ENCODE assay signal across 15 mouse cellular contexts in the genomic region with DNA sequence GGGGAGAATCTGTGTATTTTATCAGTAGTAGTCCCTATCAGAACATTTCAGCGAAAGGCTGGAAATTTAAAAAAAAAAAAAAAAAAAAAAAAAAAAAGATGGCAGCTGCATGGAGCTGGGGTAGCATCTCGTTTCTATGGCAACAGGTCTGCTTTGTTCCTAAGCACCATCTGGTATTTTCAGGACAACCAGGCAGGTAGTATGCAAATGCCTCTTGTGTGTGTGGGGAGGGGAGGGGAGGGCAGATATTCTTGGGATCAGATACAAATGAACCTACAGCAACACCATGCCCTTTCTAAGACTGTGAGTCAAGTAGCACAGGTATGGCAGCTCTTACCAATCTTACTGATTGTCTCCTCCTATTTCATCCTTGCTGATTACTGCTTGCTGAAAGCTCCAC. TPM values are rescaled to one million over a fixed set of nuclear protein-coding genes. Genes with fewer than 3 reads are reported as not detected.
DNase-seq lines count a peak whose midpoint lies in the region; ATAC-seq and TF ChIP-seq lines count a peak whose summit lies in the region.
"Had no signal": no experiment of that assay in that cellular context is flagged by ENCODE, and none has a peak within 500 bp of the region (broad histone marks: within the 10 kb centered on the region; RNA-seq: fewer than 3 reads in every experiment).

No protein-coding gene starts in this region.

- peak; percentile 13 to 68 for DNase-seq in layer of hippocampus, adult 18-20 months (ENCODE audit: low spot score in 2 of 2)
- DNase-seq in layer of hippocampus, postnatal 25 days (ENCODE audit: extremely low spot score in 1 of 2, low spot score in 1 of 2): no peak
- peak; percentile 32 for DNase-seq in embryonic facial prominence, embryonic 14.5 days (ENCODE audit: low spot score)
- DNase-seq in hindbrain, postnatal 0 days (ENCODE audit: low spot score): peak; percentile 75
- DNase-seq in retina, postnatal 1 day: peak; percentile 36
- DNase-seq in thymus, postnatal 10 days (ENCODE audit: low spot score in 2 of 2): no peak
- no peak for DNase-seq in thymus, adult 18-20 months
- DNase-seq: adrenal gland, postnatal 14 days; kidney, postnatal 10 days had no signal

- H3K36me3 ChIP-seq in embryonic facial prominence, embryonic 14.5 days (ENCODE audit: control insufficient read depth, insufficient read depth, low read length): no peaks in the 10 kb centered on the region
- H3K36me3 ChIP-seq in hindbrain, postnatal 0 days (ENCODE audit: insufficient read depth, low read length): no peaks in the 10 kb centered on the region
- H3K36me3 ChIP-seq: heart, embryonic 15.5 days; liver, embryonic 12.5 days; stomach, embryonic 15.5 days had no signal

- H3K27me3 ChIP-seq in embryonic facial prominence, embryonic 14.5 days (replicated peaks; ENCODE audit: control insufficient read depth, insufficient read depth, low read length): no peaks in the 10 kb centered on the region
- no peaks in the 10 kb centered on the region for H3K27me3 ChIP-seq in hindbrain, postnatal 0 days (ENCODE audit: insufficient read depth, low read length)
- H3K27me3 ChIP-seq: heart, embryonic 15.5 days; liver, embryonic 12.5 days; stomach, embryonic 15.5 days had no signal

- no peak overlapping the region for H3K9ac ChIP-seq in embryonic facial prominence, embryonic 14.5 days (ENCODE audit: low read depth, low read length)
- H3K9ac ChIP-seq in hindbrain, postnatal 0 days (replicated peaks; ENCODE audit: low read length): no peak overlapping the region
- H3K9ac ChIP-seq: heart, embryonic 15.5 days; liver, embryonic 12.5 days; stomach, embryonic 15.5 days had no signal

- H3K27ac ChIP-seq in embryonic facial prominence, embryonic 14.5 days (replicated peaks; ENCODE audit: low read depth, low read length): no peak overlapping the region
- H3K27ac ChIP-seq in hindbrain, postnatal 0 days: no peak overlapping the region
- H3K27ac ChIP-seq: heart, embryonic 15.5 days; liver, embryonic 12.5 days; stomach, embryonic 15.5 days had no signal

- TF ChIP-seq CTCF in hindbrain, postnatal 0 days (IDR thresholded peaks at IDR 0.05; ENCODE audit: low read depth): no peak

- H3K4me2 ChIP-seq in embryonic facial prominence, embryonic 14.5 days (ENCODE audit: low read depth, low read length): no peak overlapping the region
- no peak overlapping the region for H3K4me2 ChIP-seq in hindbrain, postnatal 0 days (ENCODE audit: low read depth, low read length)
- H3K4me2 ChIP-seq: heart, embryonic 15.5 days; liver, embryonic 12.5 days; stomach, embryonic 15.5 days had no signal

- no peak overlapping the region for H3K4me3 ChIP-seq in embryonic facial prominence, embryonic 14.5 days (ENCODE audit: low read depth, low read length)
- no peak overlapping the region for H3K4me3 ChIP-seq in hindbrain, postnatal 0 days (ENCODE audit: low read length)
- H3K4me3 ChIP-seq: heart, embryonic 15.5 days; liver, embryonic 12.5 days; stomach, embryonic 15.5 days had no signal

- H3K9me3 ChIP-seq in embryonic facial prominence, embryonic 14.5 days (ENCODE audit: control insufficient read depth, low read length): no peaks in the 10 kb centered on the region
- no peaks in the 10 kb centered on the region for H3K9me3 ChIP-seq in hindbrain, postnatal 0 days (ENCODE audit: low read length)
- H3K9me3 ChIP-seq: heart, embryonic 15.5 days; liver, embryonic 12.5 days; stomach, embryonic 15.5 days had no signal

- H3K4me1 ChIP-seq in embryonic facial prominence, embryonic 14.5 days (ENCODE audit: control insufficient read depth, insufficient read depth, low read length): no peaks in the 10 kb centered on the region
- 0 out of 2 replicates have a peak, but pooled peaks cover 4% of the 10 kb centered on the region for H3K4me1 ChIP-seq in hindbrain, postnatal 0 days (ENCODE audit: insufficient read depth, low read length)
- H3K4me1 ChIP-seq: liver, embryonic 12.5 days; stomach, embryonic 15.5 days had no signal

- 80% methylated on average over 2 of the region's 2 CpGs for WGBS in embryonic facial prominence, embryonic 14.5 days
- WGBS in hindbrain, postnatal 0 days: 67% methylated on average over 2 of the region's 2 CpGs

- ATAC-seq in embryonic facial prominence, embryonic 14.5 days (ENCODE audit: low read depth): no peak
- ATAC-seq in hindbrain, postnatal 0 days: 0 out of 2 replicates have a peak, but pooled peaks have one; percentile 4
- ATAC-seq: inflammation-experienced regulatory T-cells, adult 6 months; liver, embryonic 12.5 days had no signal

RNA-seq across cellular contexts. Expression of gene Ccdc172, which starts 11.7 kb away (rescaled TPM):
- not detected for total RNA-seq in layer of hippocampus, adult 18-20 months (2021)
- total RNA-seq in layer of hippocampus, postnatal 25 days (2021): under 1 TPM in 1 of 2 experiments, not detected in 1; 0.27 TPM
- not detected in 2 replicates for polyA plus RNA-seq in embryonic facial prominence, embryonic 14.5 days (2014; fragmentation: Nextera tagmentation; extraction: Ambion mirVana)
- not detected in 2 replicates for total RNA-seq in hindbrain, postnatal 0 days (2014; rRNA removed)
- not detected in 2 replicates for polyA plus RNA-seq in hindbrain, postnatal 0 days (2015; fragmentation: Nextera tagmentation; extraction: Ambion mirVana)
- total RNA-seq: adrenal gland, postnatal 14 days; gastrocnemius, postnatal 4 days; left cerebral cortex, postnatal 25 days had no signal
- polyA plus RNA-seq: heart, embryonic 15.5 days; inflammation-experienced regulatory T-cells, adult 6 months; liver, embryonic 12.5 days; stomach, embryonic 15.5 days had no signal

RNA-seq across cellular contexts. Expression of gene Gfra1, which starts 44.3 kb away (rescaled TPM):
- 10 to 100 TPM; 59.7 to 68.9 TPM for total RNA-seq in layer of hippocampus, adult 18-20 months (2021)
- total RNA-seq in layer of hippocampus, postnatal 25 days (2021): 10 to 100 TPM; 57.4 to 68.1 TPM
- polyA plus RNA-seq in embryonic facial prominence, embryonic 14.5 days (2014; fragmentation: Nextera tagmentation; extraction: Ambion mirVana): 22.5 and 25.0 TPM in 2 replicates
- total RNA-seq in hindbrain, postnatal 0 days (2014; rRNA removed): 59.8 and 63.9 TPM in 2 replicates
- 31.4 and 32.3 TPM in 2 replicates for polyA plus RNA-seq in hindbrain, postnatal 0 days (2015; fragmentation: Nextera tagmentation; extraction: Ambion mirVana)

Comparison
In these comparisons a context has a peak if more than half of its experiments do, and no peak if none do; other contexts are left out.
1. DNase-seq: peak in layer of hippocampus, adult 18-20 months (2 of 2), embryonic facial prominence, embryonic 14.5 days (single experiment), hindbrain, postnatal 0 days (single experiment) and retina, postnatal 1 day (single experiment); none in layer of hippocampus, postnatal 25 days (0 of 2), thymus, postnatal 10 days (0 of 2) and thymus, adult 18-20 months (0 of 2).